Mouse (Mus musculus): ENCODE measurements around the gene Six4. TPM values are rescaled to one million over a fixed set of nuclear protein-coding genes. Genes with fewer than 3 reads are reported as not detected.

Gene Six4
- total RNA-seq, 1 experiment from 2014 or later = not detected

Other genes with a start within 250 kb of the Six4 start
- not detected in 2 replicates for gene Six6, start 173.6 kb downstream of the Six4 start, total RNA-seq (2017)
- 8.9 and 12.4 TPM in 2 replicates for gene 4930447C04Rik, start 172.7 kb downstream of the Six4 start, total RNA-seq (2017)
- gene Six1, start 59.6 kb downstream of the Six4 start, total RNA-seq (2017) = 0.27 TPM in 1 of 2 replicates, not detected in the other
- 42.2 and 45.8 TPM in 2 replicates for gene Mnat1, start 10.3 kb upstream of the Six4 start, total RNA-seq (2017)
- gene Trmt5, start 173.3 kb upstream of the Six4 start, total RNA-seq (2017) = 26.2 and 37.5 TPM in 2 replicates
- 3.6 and 6.0 TPM in 2 replicates for gene Slc38a6, start 173.3 kb upstream of the Six4 start, total RNA-seq (2017)